Mouse (Mus musculus): Measurements from ENCODE around the gene Ckmt1. TPM values are rescaled to one million over a fixed set of nuclear protein-coding genes. Genes with fewer than 3 reads are reported as not detected.
A peak's percentile ranks its signal among the peaks of the same experiment; 100 is the strongest.

Gene Ckmt1
- polyA plus RNA-seq, 1 experiment from 2014 or later, result 4.2 TPM

DNA sequence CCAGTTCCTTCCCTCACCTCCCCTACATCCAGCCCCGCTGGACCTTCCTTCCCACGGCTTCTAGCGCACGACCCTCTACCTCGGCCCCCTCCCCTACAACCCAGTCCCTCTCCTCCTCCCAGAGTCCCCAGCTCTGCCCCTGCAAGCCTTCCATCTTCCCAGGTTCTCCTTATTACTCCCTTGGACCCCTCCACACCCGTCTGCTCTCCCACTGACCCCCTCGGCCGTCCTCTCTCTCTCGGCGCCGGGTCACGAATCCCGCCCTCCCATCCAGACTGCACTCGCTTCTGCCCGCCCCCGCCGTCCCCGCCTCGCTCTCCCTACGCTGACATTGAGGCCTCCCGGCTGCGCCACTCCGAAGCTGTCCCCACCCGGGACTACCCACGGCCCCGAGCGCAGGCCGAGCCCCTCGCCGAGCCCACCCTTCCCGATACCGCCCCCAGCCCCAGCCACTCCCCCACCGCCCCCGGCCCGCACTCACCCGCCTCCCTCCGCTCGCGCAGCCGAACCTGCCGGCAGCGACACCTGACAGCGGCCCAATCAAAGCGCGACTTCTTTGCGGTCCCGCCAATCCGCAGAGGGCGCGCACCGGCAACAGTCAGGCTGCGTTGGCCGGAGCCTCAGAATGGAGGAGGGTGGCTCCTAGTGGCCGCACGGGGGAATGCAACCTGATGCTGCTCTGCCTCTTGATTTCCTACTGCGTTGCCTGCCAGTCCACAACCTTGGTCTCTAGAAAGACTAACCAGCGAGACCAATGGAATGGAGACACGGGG lies 2.5 kb upstream of the Ckmt1 start, which contains the start of gene Ppip5k1:
Gene Ppip5k1, minus strand, starts transcription at position 577 of the 773 bp plus-strand sequence.
- Histone ChIP-seq H3K27ac (ENCODE audit: low read length) (peak within 1 kb of the TSS; percentile 41; the same call in 1 of the 2 replicates), H3K27me3 (ENCODE audit: control insufficient read depth, insufficient read depth, low read length) (peaks cover 30% of the 10 kb centered on the region), H3K9me3 (replicated peaks; ENCODE audit: control insufficient read depth, low read length) (no peaks in the 10 kb centered on the region), H3K4me2 (ENCODE audit: low read depth, low read length) (peak within 1 kb of the TSS; percentile 98), H3K4me1 (ENCODE audit: control insufficient read depth, insufficient read depth, low read length) (peaks cover 13% of the 10 kb centered on the region), H3K4me3 (ENCODE audit: low read length) (peak within 1 kb of the TSS; percentile 75), H3K9ac (ENCODE audit: low read length) (peak within 1 kb of the TSS; percentile 87), H3K36me3 (ENCODE audit: control insufficient read depth, insufficient read depth) (no peaks in the 10 kb centered on the region)
- WGBS, result under 1% methylated on average over 57 of the region's 58 CpGs
- peak; percentile 95 for ATAC-seq (replicated peaks; ENCODE audit: extremely low read depth, insufficient read depth, low FRiP score)

DNA sequence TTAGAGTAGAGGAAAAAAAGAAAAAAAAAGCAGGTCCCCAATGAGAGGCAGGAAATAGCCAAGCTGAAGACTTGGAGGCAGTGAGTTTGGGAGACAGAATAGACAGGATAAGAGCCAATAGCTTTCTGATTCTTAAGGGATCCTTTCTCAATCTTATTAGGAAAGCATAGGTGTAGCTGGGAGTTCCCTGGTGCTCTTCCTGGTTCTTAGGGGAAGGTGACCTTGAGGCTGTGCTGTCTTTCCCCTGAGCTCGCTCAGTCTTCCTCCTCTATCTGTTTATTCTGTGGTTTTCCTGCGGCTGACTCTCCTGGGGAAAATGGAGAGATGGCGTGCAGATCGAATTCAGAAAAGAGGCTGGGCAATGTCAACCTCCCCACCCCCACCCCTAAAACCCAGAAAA lies 447 bp downstream of the Ckmt1 start:
- no peak overlapping the region for H3K9ac ChIP-seq (ENCODE audit: low read length)
- H3K36me3 ChIP-seq (ENCODE audit: control insufficient read depth, insufficient read depth), result no peaks in the 10 kb centered on the region
- no peak overlapping the region for H3K27ac ChIP-seq (ENCODE audit: low read length)
- peaks cover 30% of the 10 kb centered on the region for H3K27me3 ChIP-seq (ENCODE audit: control insufficient read depth, insufficient read depth, low read length)
- H3K4me1 ChIP-seq (ENCODE audit: control insufficient read depth, insufficient read depth, low read length), result peaks cover 13% of the 10 kb centered on the region
- H3K4me3 ChIP-seq (ENCODE audit: low read length), result no peak overlapping the region
- H3K9me3 ChIP-seq (replicated peaks; ENCODE audit: control insufficient read depth, low read length), result no peaks in the 10 kb centered on the region
- ATAC-seq (replicated peaks; ENCODE audit: extremely low read depth, insufficient read depth, low FRiP score), result no peak
- WGBS, result 3% methylated on average over 4 of the region's 4 CpGs
- peak overlapping the region; percentile 6; the same call in 1 of the 2 replicates for H3K4me2 ChIP-seq (ENCODE audit: low read depth, low read length)

DNA sequence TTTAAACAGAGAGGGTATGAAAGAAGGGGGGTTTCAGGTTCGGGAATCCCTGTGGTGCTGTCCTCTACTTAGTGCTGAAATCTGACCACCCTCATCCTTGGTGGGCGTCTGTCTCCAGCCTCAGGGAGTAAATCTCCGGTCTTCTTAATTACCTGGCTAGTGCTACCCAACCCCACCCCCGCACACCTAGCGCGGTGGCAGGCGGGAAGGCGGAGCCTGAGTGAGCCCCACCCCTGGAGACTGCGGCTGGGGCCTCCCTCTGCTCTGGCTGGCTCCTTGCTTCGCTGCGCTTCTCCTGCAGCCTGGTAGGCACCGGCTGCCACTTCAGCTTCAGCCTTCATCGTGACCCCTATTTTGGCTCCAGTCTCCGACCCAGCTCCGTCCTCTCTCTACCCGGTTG lies 867 bp downstream of the Ckmt1 start:
- Histone ChIP-seq H3K9me3 (replicated peaks; ENCODE audit: control insufficient read depth, low read length) (no peaks in the 10 kb centered on the region), H3K27me3 (ENCODE audit: control insufficient read depth, insufficient read depth, low read length) (peaks cover 30% of the 10 kb centered on the region), H3K9ac (ENCODE audit: low read length) (no peak overlapping the region), H3K27ac (ENCODE audit: low read length) (no peak overlapping the region), H3K4me1 (ENCODE audit: control insufficient read depth, insufficient read depth, low read length) (peaks cover 9% of the 10 kb centered on the region), H3K4me3 (ENCODE audit: low read length) (no peak overlapping the region), H3K36me3 (ENCODE audit: control insufficient read depth, insufficient read depth) (no peaks in the 10 kb centered on the region), H3K4me2 (ENCODE audit: low read depth, low read length) (peak overlapping the region; percentile 6; the same call in 1 of the 2 replicates)
- WGBS, result 1% methylated on average over 16 of the region's 16 CpGs
- ATAC-seq (replicated peaks; ENCODE audit: extremely low read depth, insufficient read depth, low FRiP score), result no peak

DNA sequence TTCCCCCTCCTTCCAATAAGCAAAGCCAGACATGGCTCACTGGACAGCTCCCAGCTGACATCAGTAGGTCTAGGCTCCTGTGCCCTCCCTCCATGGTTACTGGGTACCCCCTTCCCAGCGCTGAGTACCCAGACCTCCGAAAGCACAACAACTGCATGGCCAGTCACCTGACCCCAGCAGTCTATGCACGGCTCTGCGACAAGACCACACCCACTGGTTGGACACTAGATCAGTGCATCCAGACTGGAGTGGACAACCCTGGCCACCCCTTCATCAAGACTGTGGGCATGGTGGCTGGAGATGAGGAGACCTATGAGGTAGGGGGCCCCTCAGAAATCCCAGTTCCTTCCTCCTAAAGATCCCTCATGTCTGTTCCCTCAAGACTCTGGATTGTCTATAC lies 1.9 kb downstream of the Ckmt1 start:
- no peak overlapping the region for H3K4me3 ChIP-seq (ENCODE audit: low read length)
- H3K9ac ChIP-seq (ENCODE audit: low read length), result no peak overlapping the region
- H3K9me3 ChIP-seq (replicated peaks; ENCODE audit: control insufficient read depth, low read length), result no peaks in the 10 kb centered on the region
- H3K4me2 ChIP-seq (ENCODE audit: low read depth, low read length), result no peak overlapping the region
- no peak for ATAC-seq (replicated peaks; ENCODE audit: extremely low read depth, insufficient read depth, low FRiP score)
- H3K4me1 ChIP-seq (ENCODE audit: control insufficient read depth, insufficient read depth, low read length), result peaks cover 4% of the 10 kb centered on the region
- peaks cover 30% of the 10 kb centered on the region for H3K27me3 ChIP-seq (ENCODE audit: control insufficient read depth, insufficient read depth, low read length)
- H3K27ac ChIP-seq (ENCODE audit: low read length), result no peak overlapping the region
- H3K36me3 ChIP-seq (ENCODE audit: control insufficient read depth, insufficient read depth), result no peaks in the 10 kb centered on the region
- WGBS, result 56% methylated on average over 4 of the region's 4 CpGs

DNA sequence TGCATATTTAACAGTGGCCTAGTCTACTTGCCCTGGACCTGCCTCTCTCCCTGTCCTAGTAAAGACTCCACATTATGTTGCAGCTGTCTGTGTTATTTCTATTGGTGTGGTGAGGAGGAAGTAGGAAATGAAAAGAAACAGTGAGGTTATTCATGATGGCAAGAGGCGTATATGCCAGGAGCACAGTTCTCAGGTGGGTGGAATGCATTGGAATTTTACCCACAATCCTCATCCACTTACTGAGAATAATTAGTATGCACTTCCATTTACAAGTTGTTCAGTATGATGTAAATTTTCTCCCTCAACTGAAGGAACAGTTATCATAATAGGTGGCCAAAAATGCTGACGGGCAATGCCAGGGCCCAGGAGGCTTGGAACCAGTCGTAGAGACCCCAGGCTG lies 6.1 kb downstream of the Ckmt1 start:
- Histone ChIP-seq H3K27me3 (ENCODE audit: control insufficient read depth, insufficient read depth, low read length) (peaks cover 12% of the 10 kb centered on the region), H3K4me1 (ENCODE audit: control insufficient read depth, insufficient read depth, low read length) (no peaks in the 10 kb centered on the region), H3K4me3 (ENCODE audit: low read length) (no peak overlapping the region), H3K27ac (ENCODE audit: low read length) (no peak overlapping the region), H3K36me3 (ENCODE audit: control insufficient read depth, insufficient read depth) (no peaks in the 10 kb centered on the region), H3K9me3 (replicated peaks; ENCODE audit: control insufficient read depth, low read length) (no peaks in the 10 kb centered on the region), H3K9ac (ENCODE audit: low read length) (no peak overlapping the region), H3K4me2 (ENCODE audit: low read depth, low read length) (no peak overlapping the region)
- ATAC-seq (replicated peaks; ENCODE audit: extremely low read depth, insufficient read depth, low FRiP score), result no peak
- 77% methylated on average over 3 of the region's 3 CpGs for WGBS

DNA sequence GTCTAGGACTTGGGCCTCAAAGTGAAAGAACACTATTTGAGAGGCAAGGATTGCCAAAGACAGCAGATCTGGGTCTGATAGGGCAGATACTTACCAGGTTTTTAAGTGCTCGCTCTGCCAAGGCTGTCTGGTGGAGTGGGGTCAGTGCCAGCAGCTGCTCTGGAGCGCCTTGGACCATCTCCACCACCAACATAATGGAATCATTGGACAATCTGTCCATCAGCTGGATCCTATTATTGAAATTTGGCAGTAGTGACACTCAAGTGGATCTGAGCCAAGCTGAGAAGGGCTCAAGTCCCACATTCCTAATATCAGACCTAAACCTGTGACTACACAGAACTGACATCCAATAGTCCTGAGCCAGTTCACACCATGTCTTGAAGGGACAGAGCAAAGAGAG lies 11.3 kb downstream of the Ckmt1 start:
- Histone ChIP-seq H3K27ac (ENCODE audit: low read length) (no peak overlapping the region), H3K4me1 (ENCODE audit: control insufficient read depth, insufficient read depth, low read length) (no peaks in the 10 kb centered on the region), H3K9ac (ENCODE audit: low read length) (no peak overlapping the region), H3K4me2 (ENCODE audit: low read depth, low read length) (no peak overlapping the region), H3K9me3 (replicated peaks; ENCODE audit: control insufficient read depth, low read length) (no peaks in the 10 kb centered on the region), H3K4me3 (ENCODE audit: low read length) (no peak overlapping the region), H3K36me3 (ENCODE audit: control insufficient read depth, insufficient read depth) (no peaks in the 10 kb centered on the region), H3K27me3 (ENCODE audit: control insufficient read depth, insufficient read depth, low read length) (no peaks in the 10 kb centered on the region)
- WGBS, result 80% methylated on average over 2 of the region's 2 CpGs
- no peak for ATAC-seq (replicated peaks; ENCODE audit: extremely low read depth, insufficient read depth, low FRiP score)

DNA sequence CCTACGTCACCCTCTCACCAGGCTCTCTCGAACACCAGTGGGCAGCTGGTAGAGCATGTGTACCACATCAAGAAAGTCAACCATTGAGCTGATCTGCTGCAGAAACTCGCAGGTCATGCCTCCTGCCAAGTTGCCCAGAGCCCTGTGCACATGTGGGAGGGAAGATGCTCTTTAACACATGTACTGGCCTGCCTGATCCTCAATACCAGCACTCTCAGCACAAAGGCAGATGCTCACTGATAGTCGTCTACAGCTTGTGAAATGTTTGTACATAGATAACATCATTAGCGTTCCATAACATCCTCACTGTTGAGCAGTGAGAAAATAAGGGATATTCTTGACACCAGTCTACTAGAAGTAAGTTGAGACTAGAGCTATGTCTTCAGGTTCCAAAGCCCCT lies 13.4 kb downstream of the Ckmt1 start:
- no peaks in the 10 kb centered on the region for H3K36me3 ChIP-seq (ENCODE audit: control insufficient read depth, insufficient read depth)
- no peak overlapping the region for H3K4me3 ChIP-seq (ENCODE audit: low read length)
- H3K27ac ChIP-seq (ENCODE audit: low read length), result no peak overlapping the region
- H3K4me1 ChIP-seq (ENCODE audit: control insufficient read depth, insufficient read depth, low read length), result no peaks in the 10 kb centered on the region
- H3K9me3 ChIP-seq (replicated peaks; ENCODE audit: control insufficient read depth, low read length), result no peaks in the 10 kb centered on the region
- H3K27me3 ChIP-seq (ENCODE audit: control insufficient read depth, insufficient read depth, low read length), result no peaks in the 10 kb centered on the region
- H3K9ac ChIP-seq (ENCODE audit: low read length), result no peak overlapping the region
- WGBS, result 81% methylated on average over 5 of the region's 5 CpGs
- no peak for ATAC-seq (replicated peaks; ENCODE audit: extremely low read depth, insufficient read depth, low FRiP score)
- H3K4me2 ChIP-seq (ENCODE audit: low read depth, low read length), result no peak overlapping the region

DNA sequence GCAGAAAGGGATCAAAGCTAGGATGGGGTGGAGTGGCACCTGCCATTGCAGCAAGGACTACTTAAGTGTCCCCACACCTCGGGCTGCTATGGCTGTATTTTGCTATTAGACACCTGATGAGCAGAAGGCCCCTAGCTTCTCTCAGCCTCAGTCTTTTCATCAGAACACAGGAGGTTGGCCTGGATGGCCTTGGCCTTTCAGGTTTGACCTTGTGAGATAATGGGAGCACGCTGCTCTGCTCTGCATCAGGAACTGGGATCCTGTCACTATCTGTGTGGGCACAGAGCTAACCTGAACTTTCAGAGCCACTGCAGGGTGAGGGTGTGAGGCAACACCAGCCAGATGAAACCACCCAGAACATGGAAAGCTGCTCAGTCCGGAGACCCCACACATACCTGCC lies 14.8 kb downstream of the Ckmt1 start:
- Histone ChIP-seq H3K36me3 (ENCODE audit: control insufficient read depth, insufficient read depth) (no peaks in the 10 kb centered on the region), H3K27me3 (ENCODE audit: control insufficient read depth, insufficient read depth, low read length) (no peaks in the 10 kb centered on the region), H3K9ac (ENCODE audit: low read length) (no peak overlapping the region), H3K27ac (ENCODE audit: low read length) (no peak overlapping the region), H3K4me3 (ENCODE audit: low read length) (no peak overlapping the region), H3K4me2 (ENCODE audit: low read depth, low read length) (no peak overlapping the region), H3K9me3 (replicated peaks; ENCODE audit: control insufficient read depth, low read length) (no peaks in the 10 kb centered on the region), H3K4me1 (ENCODE audit: control insufficient read depth, insufficient read depth, low read length) (no peaks in the 10 kb centered on the region)
- ATAC-seq (replicated peaks; ENCODE audit: extremely low read depth, insufficient read depth, low FRiP score), result no peak
- WGBS, result 55% methylated on average over 3 of the region's 3 CpGs

DNA sequence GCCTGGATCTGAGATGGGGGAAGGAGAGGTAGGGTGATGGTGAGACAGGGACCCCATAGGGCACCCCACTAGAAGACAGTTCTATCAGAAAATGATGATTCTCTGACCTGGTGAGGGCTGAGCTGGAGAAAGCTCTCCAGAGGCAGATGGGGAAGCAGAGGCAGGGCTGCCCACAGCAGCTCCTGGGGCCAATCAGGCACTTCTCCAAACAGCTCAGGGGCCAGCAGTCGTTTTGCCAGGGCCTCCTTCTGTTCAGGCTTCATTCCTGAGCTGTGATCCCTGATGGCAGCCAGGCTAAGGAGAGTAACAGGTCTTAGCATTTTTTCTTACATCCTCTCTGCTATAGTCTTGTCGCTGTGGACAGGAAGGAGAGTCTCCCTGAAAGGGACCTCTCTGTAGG lies 17.3 kb downstream of the Ckmt1 start:
- WGBS, result 49% methylated on average over 2 of the region's 2 CpGs
- H3K9me3 ChIP-seq (replicated peaks; ENCODE audit: control insufficient read depth, low read length), result no peaks in the 10 kb centered on the region
- ATAC-seq (replicated peaks; ENCODE audit: extremely low read depth, insufficient read depth, low FRiP score), result no peak
- no peak overlapping the region for H3K9ac ChIP-seq (ENCODE audit: low read length)
- H3K4me1 ChIP-seq (ENCODE audit: control insufficient read depth, insufficient read depth, low read length), result no peaks in the 10 kb centered on the region
- no peak overlapping the region for H3K4me2 ChIP-seq (ENCODE audit: low read depth, low read length)
- H3K4me3 ChIP-seq (ENCODE audit: low read length), result no peak overlapping the region
- H3K27me3 ChIP-seq (ENCODE audit: control insufficient read depth, insufficient read depth, low read length), result no peaks in the 10 kb centered on the region
- no peak overlapping the region for H3K27ac ChIP-seq (ENCODE audit: low read length)
- H3K36me3 ChIP-seq (ENCODE audit: control insufficient read depth, insufficient read depth), result no peaks in the 10 kb centered on the region
